Mouse (Mus musculus) embryonic facial prominence, embryonic 10.5 days (tissue): ENCODE measurements around the gene 6330409D20Rik. TPM values are rescaled to one million over a fixed set of nuclear protein-coding genes. Genes with fewer than 3 reads are reported as not detected.

ENCODE experiments used
- DNase-seq: peaks from one replicate; pipeline ENCODE4 v3.0.0-alpha.2; 2017; ENCODE audit warnings: low spot score
- H3K27ac ChIP-seq: fragments of 300-500 bp; sonication (generic); replicated peaks from 2 replicates; pipeline ENCODE4 v1.5.1; 2016; ENCODE audit warnings: mild to moderate bottlenecking
- H3K27me3 ChIP-seq: fragments of 300-500 bp; sonication (generic); replicated peaks from 2 replicates; pipeline ENCODE4 v1.6.1; 2016; ENCODE audit warnings: low read depth, mild to moderate bottlenecking; ENCODE audit not compliant: poor library complexity, severe bottlenecking
- H3K36me3 ChIP-seq: fragments of 300-500 bp; sonication (generic); replicated peaks from 2 replicates; pipeline ENCODE4 v1.6.1; 2016; ENCODE audit warnings: mild to moderate bottlenecking, moderate library complexity
- H3K4me1 ChIP-seq: fragments of 300-500 bp; sonication (generic); 2 replicates; pipeline ENCODE4 v1.6.1; 2016
- H3K4me3 ChIP-seq: fragments of 300-500 bp; sonication (generic); 2 replicates; pipeline ENCODE4 v1.5.1; 2016; ENCODE audit warnings: mild to moderate bottlenecking, moderate library complexity
- H3K9me3 ChIP-seq: fragments of 300-500 bp; sonication (generic); 2 replicates; pipeline ENCODE4 v1.6.1; 2016; ENCODE audit warnings: mild to moderate bottlenecking
- whole genome bisulfite sequencing: fragments of 180-500 bp; shearing (Covaris S2); methylation state at CpG from one replicate; pipeline ENCODE4 v1.1.7; 2016; 5-methylcytosine and 5-hydroxymethylcytosine counted together
- polyA plus RNA-seq: library from polyadenylated mRNA; unstranded; fragments of >200 nt; fragmentation: Nextera tagmentation; extraction: Ambion mirVana; gene quantifications from 2 replicates; pipeline ENCODE4 v1.2.1, GENCODE M21; 2016

Gene 6330409D20Rik
- polyA plus RNA-seq, 1 experiment from 2014 or later: 0.57 TPM

GRCm38 (mm10) chr2:32704021-32704421 lies 36.8 kb downstream of the 6330409D20Rik start, which contains the start of gene Fpgs:
Gene Fpgs (minus strand): TSS chr2:32704145.
- Histone ChIP-seq H3K27me3 (no peaks in the 10 kb centered on the region), H3K36me3 (peaks cover 74% of the 10 kb centered on the region), H3K27ac (no peak within 1 kb of the TSS), H3K4me1 (no peaks in the 10 kb centered on the region), H3K9me3 (no peaks in the 10 kb centered on the region), H3K4me3 (no peak within 1 kb of the TSS)
- WGBS: 85% methylated on average over 2 of the region's 2 CpGs
- DNase-seq: no peak

- WGBS: 96% methylated on average over 8 of the region's 8 CpGs
- Histone ChIP-seq H3K36me3 (peaks cover 65% of the 10 kb centered on the region), H3K4me3 (no peak overlapping the region), H3K27ac (no peak overlapping the region), H3K27me3 (no peaks in the 10 kb centered on the region), H3K4me1 (no peaks in the 10 kb centered on the region; the same call in 1 of the 2 replicates), H3K9me3 (no peaks in the 10 kb centered on the region)
- no peak for DNase-seq
These were observed 37.8 kb downstream of the 6330409D20Rik start for GRCm38 (mm10) chr2:32703046-32703445.

- Histone ChIP-seq H3K9me3 (no peaks in the 10 kb centered on the region), H3K4me3 (no peak overlapping the region), H3K4me1 (peaks cover 4% of the 10 kb centered on the region), H3K27me3 (no peaks in the 10 kb centered on the region), H3K27ac (0 out of 2 replicates have a peak overlapping the region, but pooled peaks have one; percentile 24), H3K36me3 (peaks cover 46% of the 10 kb centered on the region)
- DNase-seq: no peak
- WGBS: 88% methylated on average over 14 of the region's 14 CpGs
These were observed 39.7 kb downstream of the 6330409D20Rik start for GRCm38 (mm10) chr2:32700966-32701743.

GRCm38 (mm10) chr2:32699680-32700079 lies 41.1 kb downstream of the 6330409D20Rik start:
- H3K27ac ChIP-seq: no peak overlapping the region
- no peaks in the 10 kb centered on the region for H3K27me3 ChIP-seq
- H3K9me3 ChIP-seq: no peaks in the 10 kb centered on the region
- 83% methylated on average over 6 of the region's 6 CpGs for WGBS
- no peak overlapping the region for H3K4me3 ChIP-seq
- peaks cover 4% of the 10 kb centered on the region for H3K4me1 ChIP-seq
- H3K36me3 ChIP-seq: peaks cover 31% of the 10 kb centered on the region
- no peak for DNase-seq

GRCm38 (mm10) chr2:32694691-32695090 lies 46.1 kb downstream of the 6330409D20Rik start:
- H3K4me1 ChIP-seq: peaks cover 45% of the 10 kb centered on the region
- DNase-seq: no peak
- peak overlapping the region; percentile 91 for H3K27ac ChIP-seq

GRCm38 (mm10) chr2:32693823-32694411 lies 46.9 kb downstream of the 6330409D20Rik start:
- H3K4me3 ChIP-seq: peak overlapping the region; percentile 95
- peaks cover 52% of the 10 kb centered on the region for H3K4me1 ChIP-seq
- H3K27ac ChIP-seq: peak overlapping the region; percentile 91
- H3K36me3 ChIP-seq: peaks cover 15% of the 10 kb centered on the region; the same call in 1 of the 2 replicates
- WGBS: under 1% methylated on average over 51 of the region's 51 CpGs
- H3K9me3 ChIP-seq: no peaks in the 10 kb centered on the region
- peak; percentile 97 for DNase-seq
- H3K27me3 ChIP-seq: no peaks in the 10 kb centered on the region

More at GRCm38 (mm10) chr2:32694691-32695090, 46.1 kb downstream of the 6330409D20Rik start:
- WGBS: 88% methylated on average over 12 of the region's 12 CpGs
- Histone ChIP-seq H3K4me3 (peak overlapping the region; percentile 95), H3K36me3 (peaks cover 15% of the 10 kb centered on the region; the same call in 1 of the 2 replicates), H3K27me3 (no peaks in the 10 kb centered on the region), H3K9me3 (no peaks in the 10 kb centered on the region)

DNA sequence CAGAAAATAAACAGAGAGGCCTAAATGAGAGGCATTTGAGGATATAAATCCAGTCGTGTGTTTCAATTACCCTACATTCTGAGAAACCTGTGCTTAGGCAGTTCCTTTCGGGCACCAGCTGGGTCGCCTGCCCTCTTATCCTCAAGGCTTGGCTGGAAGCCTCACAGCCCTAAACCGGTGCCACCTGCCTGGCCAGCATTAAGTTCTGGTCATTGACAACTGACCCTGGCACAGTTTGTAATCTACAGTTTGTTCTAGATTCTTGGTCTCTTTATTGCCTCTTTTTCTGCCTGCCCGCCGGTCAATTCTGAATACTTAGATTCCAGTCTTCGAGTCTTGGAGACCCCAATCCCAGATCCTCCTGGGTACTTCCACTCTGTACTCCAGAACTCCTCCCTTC lies 47.5 kb downstream of the 6330409D20Rik start:
- Histone ChIP-seq H3K9me3 (no peaks in the 10 kb centered on the region), H3K36me3 (peaks cover 17% of the 10 kb centered on the region), H3K27ac (peak overlapping the region; percentile 91), H3K4me1 (peaks cover 52% of the 10 kb centered on the region), H3K4me3 (peak overlapping the region; percentile 95), H3K27me3 (no peaks in the 10 kb centered on the region)
- no peak for DNase-seq
- WGBS: 26% methylated on average over 7 of the region's 7 CpGs

GRCm38 (mm10) chr2:32692496-32692895 lies 48.3 kb downstream of the 6330409D20Rik start:
- 96% methylated on average over 14 of the region's 14 CpGs for WGBS

DNA sequence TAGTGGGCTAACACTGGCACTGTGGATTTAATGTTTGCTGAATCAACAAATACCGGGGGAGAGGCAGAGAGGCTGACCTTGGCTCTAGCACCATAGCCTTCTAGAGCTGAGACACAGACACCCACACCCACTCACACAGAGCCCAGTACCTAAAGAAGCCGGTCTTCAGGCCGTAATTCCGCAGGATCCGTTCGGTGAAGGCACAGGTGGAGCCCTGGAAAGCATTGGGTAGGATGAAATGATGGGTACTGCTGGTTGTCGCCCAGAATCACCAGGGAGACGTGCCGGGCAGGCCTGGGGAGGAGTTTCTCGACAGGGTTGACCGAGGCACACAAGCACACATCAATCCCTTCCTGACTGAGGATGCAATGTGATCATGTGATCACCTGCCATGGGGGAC lies 49.8 kb downstream of the 6330409D20Rik start:
- peaks cover 48% of the 10 kb centered on the region for H3K4me1 ChIP-seq
- H3K27ac ChIP-seq: no peak overlapping the region
- no peak overlapping the region for H3K4me3 ChIP-seq
- H3K9me3 ChIP-seq: no peaks in the 10 kb centered on the region
- H3K36me3 ChIP-seq: peaks cover 40% of the 10 kb centered on the region
- DNase-seq: no peak
- 87% methylated on average over 11 of the region's 11 CpGs for WGBS
- no peaks in the 10 kb centered on the region for H3K27me3 ChIP-seq

More at GRCm38 (mm10) chr2:32692496-32692895, 48.3 kb downstream of the 6330409D20Rik start:
- H3K9me3 ChIP-seq: no peaks in the 10 kb centered on the region
- no peak overlapping the region for H3K27ac ChIP-seq
- H3K4me3 ChIP-seq: peak overlapping the region; percentile 95
- DNase-seq: no peak
- no peaks in the 10 kb centered on the region for H3K27me3 ChIP-seq
- H3K4me1 ChIP-seq: peaks cover 51% of the 10 kb centered on the region
- peaks cover 25% of the 10 kb centered on the region for H3K36me3 ChIP-seq

GRCm38 (mm10) chr2:32689420-32689819 lies 51.4 kb downstream of the 6330409D20Rik start:
- H3K4me1 ChIP-seq: peaks cover 45% of the 10 kb centered on the region
- H3K36me3 ChIP-seq: peaks cover 56% of the 10 kb centered on the region
- H3K27ac ChIP-seq: no peak overlapping the region
- peak; percentile 91 for DNase-seq
- no peaks in the 10 kb centered on the region for H3K27me3 ChIP-seq
- 19% methylated on average over 5 of the region's 5 CpGs for WGBS
- H3K4me3 ChIP-seq: no peak overlapping the region
- no peaks in the 10 kb centered on the region for H3K9me3 ChIP-seq

DNA sequence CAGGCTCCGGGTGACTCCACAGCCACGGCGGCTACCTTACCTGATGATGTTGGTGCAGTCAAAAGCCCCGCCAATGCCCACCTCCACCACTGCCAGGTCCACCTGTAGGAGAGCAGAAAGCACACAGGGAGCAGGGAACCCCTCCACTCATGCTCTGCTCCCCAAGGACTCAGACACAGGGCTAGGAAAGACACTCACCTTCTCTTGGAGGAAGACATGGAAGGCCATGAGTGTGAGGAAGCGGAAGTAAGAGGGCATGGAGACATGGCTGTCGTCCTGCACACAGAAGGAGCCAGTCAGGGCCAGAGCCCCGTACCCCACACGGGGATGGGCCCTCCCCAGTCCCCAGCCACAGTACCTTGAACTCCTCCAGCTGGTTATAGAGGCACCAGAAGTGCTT lies 53.3 kb downstream of the 6330409D20Rik start:
- Histone ChIP-seq H3K27me3 (no peaks in the 10 kb centered on the region), H3K4me1 (peaks cover 31% of the 10 kb centered on the region), H3K36me3 (peaks cover 74% of the 10 kb centered on the region), H3K4me3 (no peak overlapping the region), H3K27ac (no peak overlapping the region), H3K9me3 (no peaks in the 10 kb centered on the region)
- no peak for DNase-seq
- WGBS: 95% methylated on average over 8 of the region's 8 CpGs

GRCm38 (mm10) chr2:32686640-32687039 lies 54.2 kb downstream of the 6330409D20Rik start:
- Histone ChIP-seq H3K36me3 (peaks cover 76% of the 10 kb centered on the region), H3K27ac (no peak overlapping the region), H3K4me3 (no peak overlapping the region), H3K27me3 (no peaks in the 10 kb centered on the region), H3K9me3 (no peaks in the 10 kb centered on the region), H3K4me1 (peaks cover 30% of the 10 kb centered on the region)
- no peak for DNase-seq
- WGBS: 95% methylated on average over 6 of the region's 6 CpGs

GRCm38 (mm10) chr2:32685807-32686206 lies 55.0 kb downstream of the 6330409D20Rik start:
- H3K27me3 ChIP-seq: no peaks in the 10 kb centered on the region
- 94% methylated on average over 3 of the region's 3 CpGs for WGBS
- no peak overlapping the region for H3K4me3 ChIP-seq
- no peak for DNase-seq
- no peaks in the 10 kb centered on the region for H3K9me3 ChIP-seq
- H3K4me1 ChIP-seq: peaks cover 29% of the 10 kb centered on the region
- H3K27ac ChIP-seq: no peak overlapping the region
- peaks cover 70% of the 10 kb centered on the region for H3K36me3 ChIP-seq
